Mouse (Mus musculus): ENCODE measurements around the gene Cldn7. TPM values are rescaled to one million over a fixed set of nuclear protein-coding genes. Genes with fewer than 3 reads are reported as not detected.

Gene Cldn7
- total and polyA plus RNA-seq, 3 experiments, result 0.31 to 0.36 TPM; not detected in 1

DNA sequence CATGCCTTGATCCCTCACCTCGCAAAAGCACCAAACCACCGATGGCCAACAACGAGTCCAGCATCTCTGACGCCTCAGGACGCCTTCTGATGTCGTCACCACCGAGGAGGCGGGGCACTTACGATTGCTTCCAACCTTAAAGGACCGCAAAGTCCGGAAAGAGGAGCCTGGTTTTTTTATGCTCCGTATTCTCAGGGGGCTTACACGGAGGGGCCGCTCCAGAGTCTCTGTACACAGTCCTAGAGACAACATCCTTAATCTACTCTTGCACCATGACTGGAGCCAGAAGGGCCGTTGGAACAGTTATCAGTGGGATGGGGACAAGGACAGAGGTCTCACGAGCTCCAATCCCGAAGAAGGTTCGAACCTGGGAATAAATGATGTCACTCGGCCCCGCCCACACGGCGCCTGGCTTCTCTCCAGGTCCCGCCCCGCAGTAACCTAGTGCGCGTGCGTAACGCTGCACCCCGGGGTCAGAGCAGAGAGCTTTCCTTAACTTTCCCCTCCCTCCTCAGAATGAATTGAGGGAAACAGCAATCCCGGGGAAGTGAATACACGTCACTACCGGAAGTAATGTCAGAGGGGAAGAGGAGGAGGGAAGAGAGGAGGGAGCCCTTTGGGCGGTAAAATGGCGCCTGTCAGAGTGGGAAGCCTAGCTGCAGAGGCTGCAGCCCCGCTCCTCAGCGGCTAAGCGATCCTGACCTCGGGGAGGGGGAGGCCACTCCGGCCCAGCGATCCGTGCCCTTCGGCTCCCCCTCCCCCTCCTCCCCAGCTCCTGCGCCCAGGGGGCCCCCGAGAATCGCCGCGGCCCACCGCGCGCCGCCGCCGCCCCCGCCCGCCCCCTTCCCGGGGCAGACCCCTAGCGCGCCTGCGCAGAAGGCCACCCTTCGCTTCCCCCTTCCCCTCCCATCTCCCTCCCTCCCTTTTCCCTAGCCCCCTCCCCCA is 15.9 kb downstream of the Cldn7 start (continued):
- TF ChIP-seq MAZ (IDR thresholded peaks at IDR 0.05; ENCODE audit: low read depth, low read length), result peak; percentile 84
- no peak for TF ChIP-seq SMC3 (IDR thresholded peaks at IDR 0.05; ENCODE audit: low read depth, low read length)
- no peak for TF ChIP-seq POLR2AphosphoS5 (IDR thresholded peaks at IDR 0.05; ENCODE audit: borderline replicate concordance, low read depth, low read length)
- TF ChIP-seq RAD21 (IDR thresholded peaks at IDR 0.05; ENCODE audit: low read depth, low read length), result no peak
- TF ChIP-seq HCFC1 (IDR thresholded peaks at IDR 0.05; ENCODE audit: low read depth, low read length), result peak; percentile 83
- peak; percentile 81; the same call in 1 of the 2 replicates for TF ChIP-seq MYC (IDR thresholded peaks at IDR 0.05; ENCODE audit: low read depth, low read length)
- TF ChIP-seq ELF1 (IDR thresholded peaks at IDR 0.05; ENCODE audit: low read depth, low read length), result peak; percentile 87
- peak; percentile 81 to 97 for TF ChIP-seq POLR2A (IDR thresholded peaks at IDR 0.05; ENCODE audit: control insufficient read depth in 1 of 2, insufficient read depth in 1 of 2, low read depth in 1 of 2, low read length in 2 of 2, poor library complexity in 1 of 2)
- TF ChIP-seq EP300 (IDR thresholded peaks at IDR 0.05; ENCODE audit: low read depth in 1 of 2, low read length in 2 of 2), result no peak; a peak in 2 of 4 replicates
- TF ChIP-seq BHLHE40 (IDR thresholded peaks at IDR 0.05; ENCODE audit: borderline replicate concordance, low read depth, low read length), result peak; percentile 47; the same call in 1 of the 2 replicates
- no peak for TF ChIP-seq USF2 (IDR thresholded peaks at IDR 0.05; ENCODE audit: borderline replicate concordance in 1 of 2, insufficient read depth in 1 of 2, low read depth in 1 of 2, low read length in 2 of 2)
- TF ChIP-seq ZC3H11A (IDR thresholded peaks at IDR 0.05; ENCODE audit: low read depth, low read length), result 0 out of 2 replicates have a peak, but pooled peaks have one; percentile 20
- no peak for TF ChIP-seq JUND (IDR thresholded peaks at IDR 0.05; ENCODE audit: low read depth, low read length)
- TF ChIP-seq MYB (IDR thresholded peaks at IDR 0.05; ENCODE audit: low read depth, low read length), result peak; percentile 83; the same call in 1 of the 2 replicates
- TF ChIP-seq CHD1 (IDR thresholded peaks at IDR 0.05; ENCODE audit: low read depth, low read length), result no peak
- TF ChIP-seq NELFE (IDR thresholded peaks at IDR 0.05; ENCODE audit: low read depth, low read length), result peak; percentile 88
- TF ChIP-seq SIN3A (IDR thresholded peaks at IDR 0.05; ENCODE audit: low read length), result peak; percentile 97
- TF ChIP-seq CTCF (IDR thresholded peaks at IDR 0.05 in 2 of 3, conservative IDR thresholded peaks at IDR 0.05 in 1 of 3; ENCODE audit: control insufficient read depth in 1 of 3, insufficient read depth in 1 of 3, low read depth in 2 of 3, low read length in 3 of 3, poor library complexity in 1 of 3, severe bottlenecking in 1 of 3), result no peak
- TF ChIP-seq MAFK (IDR thresholded peaks at IDR 0.05; ENCODE audit: borderline replicate concordance, low read depth, low read length), result no peak
- 0 out of 2 replicates have a peak, but pooled peaks have one; percentile 66 for TF ChIP-seq UBTF (IDR thresholded peaks at IDR 0.05; ENCODE audit: borderline replicate concordance, insufficient read depth, low read depth, low read length)
- peak; percentile 79 for TF ChIP-seq ZNF384 (IDR thresholded peaks at IDR 0.05; ENCODE audit: low read depth, low read length)
- TF ChIP-seq E2F4 (IDR thresholded peaks at IDR 0.05; ENCODE audit: borderline replicate concordance, low read depth, low read length), result 0 out of 2 replicates have a peak, but pooled peaks have one; percentile 56
- TF ChIP-seq MAX (IDR thresholded peaks at IDR 0.05; ENCODE audit: low read length), result peak; percentile 75
- TF ChIP-seq CHD2 (IDR thresholded peaks at IDR 0.05; ENCODE audit: low read length), result no peak
